Mouse (Mus musculus): ENCODE data around the gene Atp4b. TPM values are rescaled to one million over a fixed set of nuclear protein-coding genes. Genes with fewer than 3 reads are reported as not detected.

Gene Atp4b
- polyA plus RNA-seq, 1 experiment from 2014 or later, result not detected

Other genes starting within 250 kb of the Atp4b start
- 252 and 292 TPM in 2 replicates for gene Lamp1, start 237.7 kb downstream of the Atp4b start, polyA plus RNA-seq (2014; fragmentation: Nextera tagmentation; extraction: Ambion mirVana)
- 15.9 and 17.6 TPM in 2 replicates for gene Grtp1, start 196.2 kb downstream of the Atp4b start, polyA plus RNA-seq (2014; fragmentation: Nextera tagmentation; extraction: Ambion mirVana)
- not detected in 2 replicates for gene Adprhl1, start 142.7 kb downstream of the Atp4b start, polyA plus RNA-seq (2014; fragmentation: Nextera tagmentation; extraction: Ambion mirVana)
- gene Dcun1d2, start 108.7 kb downstream of the Atp4b start, polyA plus RNA-seq (2014; fragmentation: Nextera tagmentation; extraction: Ambion mirVana), result 29.4 and 35.5 TPM in 2 replicates
- gene Tmco3, start 108.6 kb downstream of the Atp4b start, polyA plus RNA-seq (2014; fragmentation: Nextera tagmentation; extraction: Ambion mirVana), result 34.6 and 39.0 TPM in 2 replicates
- 77.9 and 112 TPM in 2 replicates for gene Tfdp1, start 58.1 kb downstream of the Atp4b start, polyA plus RNA-seq (2014; fragmentation: Nextera tagmentation; extraction: Ambion mirVana)
- not detected in 2 replicates for gene Grk1, start 8.3 kb upstream of the Atp4b start, polyA plus RNA-seq (2014; fragmentation: Nextera tagmentation; extraction: Ambion mirVana)
- 0.29 TPM in 1 of 2 replicates, not detected in the other for gene Tmem255b, start 38.4 kb upstream of the Atp4b start, polyA plus RNA-seq (2014; fragmentation: Nextera tagmentation; extraction: Ambion mirVana)
- 17.7 and 19.2 TPM in 2 replicates for gene Gas6, start 97.7 kb upstream of the Atp4b start, polyA plus RNA-seq (2014; fragmentation: Nextera tagmentation; extraction: Ambion mirVana)
- gene 1700029H14Rik, start 165.6 kb upstream of the Atp4b start, polyA plus RNA-seq (2014; fragmentation: Nextera tagmentation; extraction: Ambion mirVana), result not detected in 2 replicates

Measured in midbrain, embryonic 14.5 days (tissue).